Mouse (Mus musculus): ENCODE measurements around the gene Ppara. TPM values are rescaled to one million over a fixed set of nuclear protein-coding genes. Genes with fewer than 3 reads are reported as not detected.

Ppara gene
- total RNA-seq, 2 experiments from 2014 or later = 2.3 to 2.9 TPM

DNA sequence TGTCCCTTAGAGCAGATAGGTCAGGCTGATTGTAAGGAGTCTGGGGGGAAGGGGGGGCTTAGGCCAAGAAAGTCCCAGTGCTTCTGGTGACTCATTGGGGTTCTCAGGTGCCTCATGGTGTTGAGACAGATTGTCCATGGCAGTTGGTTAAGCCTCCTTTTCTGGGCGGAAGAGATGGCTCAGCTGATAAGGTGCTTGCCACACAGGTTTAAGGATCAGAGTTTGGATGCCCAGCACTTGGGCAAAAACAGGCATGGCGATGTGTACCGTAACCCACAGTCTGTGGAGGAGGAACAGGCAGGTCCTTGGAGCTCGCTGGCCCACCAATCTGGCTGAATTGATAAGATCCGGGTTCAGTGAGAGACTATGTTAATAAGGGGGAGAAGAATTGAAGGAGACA lies 102.1 kb downstream of the Ppara start:
- no peak for DNase-seq (ENCODE audit: low spot score in 2 of 2)

DNA sequence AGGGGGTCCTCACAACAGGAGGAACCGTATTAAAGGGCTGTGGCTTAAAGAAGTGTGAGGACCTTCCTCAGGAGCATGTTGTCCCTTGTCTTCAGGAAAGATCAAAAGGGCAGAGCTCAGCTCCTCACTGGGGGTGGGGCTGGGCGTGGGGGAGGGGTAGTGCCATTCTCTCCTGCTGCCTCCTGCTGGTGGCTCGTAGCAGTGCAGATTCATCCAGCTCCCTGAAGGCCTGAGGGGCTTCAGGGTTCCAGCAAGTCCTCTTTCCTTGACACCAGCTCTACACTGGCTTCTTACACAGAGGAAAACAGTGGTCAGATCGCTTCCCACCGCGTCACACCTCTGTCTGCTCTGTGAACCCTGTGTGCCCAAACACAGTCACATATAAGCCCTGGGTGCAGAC lies 106.2 kb downstream of the Ppara start:
- peak; percentile 25 to 30 for DNase-seq (ENCODE audit: low spot score in 2 of 2)

DNA sequence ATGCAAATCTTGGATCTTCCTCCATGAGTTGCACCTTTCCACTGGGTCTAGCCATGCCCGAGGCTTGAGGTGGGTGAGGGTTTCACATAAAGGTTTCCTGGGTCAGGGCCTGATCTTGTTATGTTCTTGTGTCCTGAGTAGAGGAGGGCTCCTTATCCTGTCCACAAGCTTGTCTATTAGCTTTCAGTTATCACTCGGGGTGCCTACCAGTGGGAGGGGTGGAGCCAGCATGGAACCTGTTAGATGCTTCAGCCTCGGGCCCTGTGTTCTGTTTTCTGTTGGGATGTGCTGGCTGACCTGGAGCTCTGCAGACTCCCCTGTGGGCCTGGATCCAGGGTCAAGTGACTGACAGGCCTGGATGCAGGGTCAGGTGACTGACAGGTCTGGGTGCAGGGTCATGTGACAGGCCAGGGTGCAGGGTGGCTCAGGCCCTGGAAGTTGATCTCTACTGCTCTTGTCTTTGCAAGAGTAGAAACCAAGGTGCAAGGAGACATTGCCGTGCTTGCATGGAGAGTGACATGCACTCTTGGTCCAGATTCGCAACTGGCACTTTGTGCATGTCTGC lies 107.1 kb downstream of the Ppara start:
- no peak for DNase-seq (ENCODE audit: low spot score in 2 of 2)

DNA sequence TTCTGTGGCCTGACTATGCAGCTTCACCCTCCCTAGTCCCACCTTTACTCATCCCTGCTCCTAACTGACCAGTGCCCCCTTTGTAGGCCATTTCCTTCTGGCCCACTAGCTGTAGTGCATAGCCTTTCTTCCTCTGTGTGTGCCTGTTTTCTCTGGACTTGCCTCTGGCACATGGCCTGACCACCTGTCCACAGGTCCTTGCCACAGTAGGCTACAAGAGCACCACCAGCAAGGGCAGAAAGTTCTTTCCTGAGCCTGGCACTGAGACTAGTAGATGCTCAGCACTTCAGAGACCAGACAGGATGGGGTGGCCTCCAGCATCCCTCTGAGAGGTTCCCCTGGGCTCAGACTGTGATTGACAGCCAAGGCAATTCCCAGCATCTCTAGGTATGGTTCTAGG lies 110.3 kb downstream of the Ppara start:
- DNase-seq (ENCODE audit: low spot score in 2 of 2) = no peak

DNA sequence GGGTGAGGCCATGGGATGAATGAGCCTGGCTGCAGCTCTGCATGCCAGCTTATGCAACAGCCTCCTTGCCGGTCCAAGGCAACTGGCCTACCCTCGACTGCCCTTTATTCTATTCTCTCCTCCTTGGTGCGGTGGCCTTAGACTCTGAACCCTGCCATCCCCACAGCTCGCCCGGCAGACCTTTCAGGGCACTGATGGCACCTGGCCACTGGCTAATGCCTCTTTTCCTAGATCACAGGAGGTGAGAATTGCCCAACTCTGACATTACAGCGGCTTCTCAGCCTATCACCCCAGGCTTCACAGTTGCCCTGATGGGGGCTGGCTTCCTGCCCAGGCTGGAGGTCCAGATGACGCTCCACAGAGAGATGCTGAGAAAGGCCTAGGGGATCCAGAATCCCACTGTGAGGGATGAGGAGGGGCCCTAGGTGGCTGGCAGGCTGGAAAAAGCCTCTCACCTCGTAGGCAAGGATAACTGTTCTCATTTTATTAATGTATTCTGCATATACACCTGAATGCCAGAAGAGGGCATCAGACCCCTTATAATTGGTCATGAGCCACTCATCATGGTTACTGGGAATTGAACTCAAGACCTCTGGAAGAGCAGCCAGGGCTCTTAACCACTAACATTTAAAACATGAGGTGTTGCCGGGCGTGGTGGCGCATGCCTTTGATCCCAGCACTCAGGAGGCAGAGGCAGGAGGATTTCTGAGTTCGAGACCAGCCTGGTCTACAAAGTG lies 117.0 kb downstream of the Ppara start:
- no peak for DNase-seq (ENCODE audit: low spot score in 2 of 2)

Small RNA genes within 50 kb of the gene (microRNA-seq; reads per million reads assigned to microRNA genes)
- gene Mirlet7b = 79,417 to 111,820 reads per million in 2 experiments
- gene Mirlet7c-2 = 3,295 to 3,354 reads per million in 2 experiments

Other genes with a start within 250 kb of the Ppara start
- gene 7530416G11Rik, start 231.8 kb upstream of the Ppara start, total RNA-seq (2021) = not detected
- 10 to 100 TPM; 47.3 to 47.8 TPM for gene Wnt7b, start 152.5 kb upstream of the Ppara start, total RNA-seq (2021)
- 10 to 100 TPM; 25.7 to 26.5 TPM for gene Cdpf1, start 76.7 kb downstream of the Ppara start, total RNA-seq (2021)
- gene Pkdrej, start 86.8 kb downstream of the Ppara start, total RNA-seq (2021) = under 1 TPM; 0.42 to 0.43 TPM
- 1 to 10 TPM; 6.1 to 6.4 TPM for gene Ttc38, start 97.3 kb downstream of the Ppara start, total RNA-seq (2021)
- gene Gtse1, start 124.8 kb downstream of the Ppara start, total RNA-seq (2021) = 1 to 10 TPM; 1.9 to 2.3 TPM
- gene Trmu, start 144.3 kb downstream of the Ppara start, total RNA-seq (2021) = 10 to 100 TPM; 35.6 to 44.8 TPM